Mouse (Mus musculus): ENCODE results near the gene Tfrc.

- TF ChIP-seq FLI1 (IDR thresholded peaks at IDR 0.05; ENCODE audit: low read length) (no peak), GATA1 (IDR thresholded peaks at IDR 0.05; ENCODE audit: borderline replicate concordance, low read length) (no peak)
Observed at GRCm38 (mm10) chr16:32632328-32632824, 23.7 kb downstream of the Tfrc start.
